Mouse (Mus musculus): Measurements from ENCODE around the gene Efemp2.

- TF ChIP-seq POLR2A (IDR thresholded peaks at IDR 0.05; ENCODE audit: borderline replicate concordance, extremely low read depth, insufficient read depth, insufficient read length, poor library complexity, severe bottlenecking), result peak; percentile 77; the same call in 1 of the 2 replicates
- peak; percentile 25; the same call in 1 of the 2 replicates for TF ChIP-seq CTCF (IDR thresholded peaks at IDR 0.05; ENCODE audit: borderline replicate concordance, extremely low read depth, insufficient read depth, insufficient read length)
Measured at GRCm38 (mm10) chr19:5456922-5457745, 16.6 kb upstream of the Efemp2 start.

Data from brain, embryonic 14.5 days (tissue).